Mouse (Mus musculus) spleen, adult 2 months (tissue): ENCODE measurements around the gene Gmeb2.
"Not testable (repeated sequence)": the region's sequence is repeated elsewhere in the genome, so short reads cannot be mapped to it uniquely, and the experiment has no call there.

Experiments
- CTCF ChIP-seq: fragments of 200-500 bp; IDR thresholded peaks from 2 replicates; pipeline ENCODE4 v1.5.1; 2011; ENCODE audit warnings: mild to moderate bottlenecking, inconsistent platforms; ENCODE audit not compliant: insufficient read depth, insufficient read length, insufficient replicate concordance; ENCODE audit errors: extremely low read depth
- POLR2A ChIP-seq: fragments of 200-500 bp; IDR thresholded peaks from 2 replicates; pipeline ENCODE4 v1.6.1; 2011; ENCODE audit warnings: low read depth, low read length, inconsistent platforms

- TF ChIP-seq POLR2A, CTCF: not testable (repeated sequence)
Measured at GRCm38 (mm10) chr2:181287958-181288350, at the start of gene Gmeb2.
